Mouse (Mus musculus): Measurements from ENCODE around the gene Trappc4.

DNA sequence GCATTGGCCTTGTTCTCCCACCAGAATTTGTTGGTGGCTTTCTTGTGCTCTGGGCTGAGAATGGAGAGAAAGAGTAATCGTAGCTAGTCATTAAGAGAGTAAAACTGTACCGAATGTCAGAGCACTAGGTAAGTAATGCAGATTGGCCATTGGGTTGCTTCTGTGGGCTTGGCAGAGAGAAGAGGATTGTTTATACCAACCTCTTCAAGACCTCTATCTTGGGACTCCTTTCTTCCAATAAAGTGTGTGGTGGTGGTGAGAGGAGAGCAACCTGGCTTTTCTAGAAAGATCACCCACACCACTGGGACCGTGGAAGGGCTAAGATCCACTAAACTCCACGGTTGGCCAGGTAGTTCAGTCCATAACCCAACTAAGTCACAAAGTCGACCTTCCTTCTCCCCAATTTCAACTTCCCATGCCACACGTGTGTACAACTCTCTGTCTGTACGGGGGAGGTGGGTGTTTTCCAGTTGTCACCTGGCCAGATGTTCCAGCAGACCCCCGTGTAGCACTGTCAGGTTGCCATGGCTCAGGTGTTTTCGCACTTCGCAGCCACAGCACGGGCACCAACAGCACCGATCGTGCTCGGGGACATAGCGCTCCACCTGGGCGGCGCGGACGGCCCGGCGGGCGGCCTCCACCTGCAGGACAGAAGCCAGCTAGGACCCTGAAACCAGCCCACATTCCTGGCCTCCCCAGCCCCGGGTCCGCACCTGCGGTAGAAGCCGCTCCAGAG lies 9.9 kb upstream of the Trappc4 start:
- TF ChIP-seq CTCF (IDR thresholded peaks at IDR 0.05 in 2 of 3, conservative IDR thresholded peaks at IDR 0.05 in 1 of 3; ENCODE audit: control insufficient read depth in 1 of 3, insufficient read depth in 1 of 3, low read depth in 2 of 3, low read length in 3 of 3, poor library complexity in 1 of 3, severe bottlenecking in 1 of 3) (no peak), POLR2A (IDR thresholded peaks at IDR 0.05; ENCODE audit: control insufficient read depth in 1 of 2, insufficient read depth in 1 of 2, low read depth in 1 of 2, low read length in 2 of 2, poor library complexity in 1 of 2) (no peak), MXI1 (IDR thresholded peaks at IDR 0.05; ENCODE audit: low read depth, low read length) (no peak), EP300 (IDR thresholded peaks at IDR 0.05; ENCODE audit: low read depth in 1 of 2, low read length in 2 of 2) (no peak)

Measured in MEL (cell line).